Mouse (Mus musculus): ENCODE data around the gene Sfta2. TPM values are rescaled to one million over a fixed set of nuclear protein-coding genes. Genes with fewer than 3 reads are reported as not detected.

Gene Sfta2
- total RNA-seq, 2 experiments from 2014 or later: not detected

Other genes starting within 250 kb of the Sfta2 start
- gene H2-Q4, start 221.9 kb upstream of the Sfta2 start, total RNA-seq (2015): 10.3 and 12.4 TPM in 2 replicates
- gene H2-Q4, start 221.9 kb upstream of the Sfta2 start, total RNA-seq (2017): 22.4 and 23.3 TPM in 2 replicates
- 10.2 and 12.1 TPM in 2 replicates for gene H2-Q6, start 176.7 kb upstream of the Sfta2 start, total RNA-seq (2015)
- gene H2-Q6, start 176.7 kb upstream of the Sfta2 start, total RNA-seq (2017): 12.8 and 13.5 TPM in 2 replicates
- 20.3 and 23.0 TPM in 2 replicates for gene H2-Q7, start 162.4 kb upstream of the Sfta2 start, total RNA-seq (2015)
- gene H2-Q7, start 162.4 kb upstream of the Sfta2 start, total RNA-seq (2017): 13.7 and 24.7 TPM in 2 replicates
- gene H2-Q10, start 131.5 kb upstream of the Sfta2 start, total RNA-seq (2015): 8.3 and 11.8 TPM in 2 replicates
- gene H2-Q10, start 131.5 kb upstream of the Sfta2 start, total RNA-seq (2017): 7.9 and 11.1 TPM in 2 replicates
- gene Pou5f1, start 95.5 kb upstream of the Sfta2 start, total RNA-seq (2015): 0.29 TPM in 1 of 2 replicates, not detected in the other
- gene Pou5f1, start 95.5 kb upstream of the Sfta2 start, total RNA-seq (2017): not detected in 2 replicates
- 64.7 and 72.2 TPM in 2 replicates for gene Tcf19, start 84.7 kb upstream of the Sfta2 start, total RNA-seq (2015)
- 26.2 and 29.6 TPM in 2 replicates for gene Tcf19, start 84.7 kb upstream of the Sfta2 start, total RNA-seq (2017)
- gene Cchcr1, start 84.4 kb upstream of the Sfta2 start, total RNA-seq (2015): 3.3 and 4.0 TPM in 2 replicates
- 4.0 and 5.7 TPM in 2 replicates for gene Cchcr1, start 84.4 kb upstream of the Sfta2 start, total RNA-seq (2017)
- gene Psors1c2, start 68.3 kb upstream of the Sfta2 start, total RNA-seq (2015): not detected in 2 replicates
- not detected in 2 replicates for gene Psors1c2, start 68.3 kb upstream of the Sfta2 start, total RNA-seq (2017)
- gene Cdsn, start 49.4 kb upstream of the Sfta2 start, total RNA-seq (2015): not detected in 2 replicates
- not detected in 2 replicates for gene Cdsn, start 49.4 kb upstream of the Sfta2 start, total RNA-seq (2017)
- gene 2300002M23Rik, start 34.1 kb upstream of the Sfta2 start, total RNA-seq (2015): not detected in 2 replicates
- gene 2300002M23Rik, start 34.1 kb upstream of the Sfta2 start, total RNA-seq (2017): not detected in 2 replicates
- not detected in 2 replicates for gene Gm9573, start 25.1 kb downstream of the Sfta2 start, total RNA-seq (2015)
- not detected in 2 replicates for gene Gm9573, start 25.1 kb downstream of the Sfta2 start, total RNA-seq (2017)
- gene Mucl3, start 42.1 kb downstream of the Sfta2 start, total RNA-seq (2015): not detected in 2 replicates
- gene Mucl3, start 42.1 kb downstream of the Sfta2 start, total RNA-seq (2017): not detected in 2 replicates
- gene Vars2, start 66.0 kb downstream of the Sfta2 start, total RNA-seq (2015): 2.1 and 5.3 TPM in 2 replicates
- gene Vars2, start 66.0 kb downstream of the Sfta2 start, total RNA-seq (2017): 3.3 and 16.9 TPM in 2 replicates
- gene Gtf2h4, start 72.2 kb downstream of the Sfta2 start, total RNA-seq (2015): 13.4 and 15.1 TPM in 2 replicates
- gene Gtf2h4, start 72.2 kb downstream of the Sfta2 start, total RNA-seq (2017): 10.6 and 14.9 TPM in 2 replicates
- gene Ddr1, start 103.1 kb downstream of the Sfta2 start, total RNA-seq (2015): 0.91 and 1.0 TPM in 2 replicates
- 0.49 and 1.0 TPM in 2 replicates for gene Ddr1, start 103.1 kb downstream of the Sfta2 start, total RNA-seq (2017)
- gene Ier3, start 220.1 kb downstream of the Sfta2 start, total RNA-seq (2015): 21.1 and 22.8 TPM in 2 replicates
- 15.7 and 20.5 TPM in 2 replicates for gene Ier3, start 220.1 kb downstream of the Sfta2 start, total RNA-seq (2017)
- 73.5 and 95.0 TPM in 2 replicates for gene Flot1, start 221.7 kb downstream of the Sfta2 start, total RNA-seq (2015)
- gene Flot1, start 221.7 kb downstream of the Sfta2 start, total RNA-seq (2017): 124 and 127 TPM in 2 replicates
- 649 TPM in 2 replicates for gene Tubb5, start 236.8 kb downstream of the Sfta2 start, total RNA-seq (2015)
- gene Tubb5, start 236.8 kb downstream of the Sfta2 start, total RNA-seq (2017): 751 and 811 TPM in 2 replicates
- gene Mdc1, start 240.0 kb downstream of the Sfta2 start, total RNA-seq (2015): 37.6 and 62.8 TPM in 2 replicates
- 17.3 and 18.6 TPM in 2 replicates for gene Mdc1, start 240.0 kb downstream of the Sfta2 start, total RNA-seq (2017)

Data from megakaryocyte, adult 5-6 weeks (primary cell).